Mouse (Mus musculus) CH12.LX (cell line): ENCODE results near the gene Vsig8.

Experiments used
- CTCF ChIP-seq, 2 experiments: IDR thresholded peaks in 1 of 2; conservative IDR thresholded peaks in 1 of 2; 2 replicates each; pipeline ENCODE4 v1.5.1; 2011 to 2012; ENCODE audit warnings: low read depth in 2 of 2, low read length in 2 of 2, improper control_type of control experiment in 1 of 2, inconsistent platforms in 1 of 2, mild to moderate bottlenecking in 1 of 2, moderate library complexity in 1 of 2
- EP300 ChIP-seq: IDR thresholded peaks from 2 replicates; pipeline ENCODE4 v1.6.1; 2011; ENCODE audit warnings: low read length, improper control_type of control experiment
- ETS1 ChIP-seq: conservative IDR thresholded peaks from 2 replicates; pipeline ENCODE4 v1.6.1; 2012; ENCODE audit warnings: low read depth, mild to moderate bottlenecking, inconsistent platforms, low read length, improper control_type of control experiment, moderate library complexity
- POLR2A ChIP-seq: IDR thresholded peaks from 2 replicates; pipeline ENCODE4 v1.6.1; 2011; ENCODE audit warnings: low read depth, mild to moderate bottlenecking, improper control_type of control experiment, low read length
- RAD21 ChIP-seq: IDR thresholded peaks from 2 replicates; pipeline ENCODE4 v1.6.1; 2011; ENCODE audit warnings: low read depth, mild to moderate bottlenecking, low read length, improper control_type of control experiment, moderate library complexity
- TCF12 ChIP-seq: IDR thresholded peaks from 2 replicates; pipeline ENCODE4 v1.6.1; 2014; ENCODE audit warnings: low read depth, mild to moderate bottlenecking, inconsistent platforms, low read length, improper control_type of control experiment
- UBTF ChIP-seq: IDR thresholded peaks from 2 replicates; pipeline ENCODE4 v1.6.1; 2012; ENCODE audit warnings: low read depth, mild to moderate bottlenecking, inconsistent platforms, low read length, improper control_type of control experiment, moderate library complexity

DNA sequence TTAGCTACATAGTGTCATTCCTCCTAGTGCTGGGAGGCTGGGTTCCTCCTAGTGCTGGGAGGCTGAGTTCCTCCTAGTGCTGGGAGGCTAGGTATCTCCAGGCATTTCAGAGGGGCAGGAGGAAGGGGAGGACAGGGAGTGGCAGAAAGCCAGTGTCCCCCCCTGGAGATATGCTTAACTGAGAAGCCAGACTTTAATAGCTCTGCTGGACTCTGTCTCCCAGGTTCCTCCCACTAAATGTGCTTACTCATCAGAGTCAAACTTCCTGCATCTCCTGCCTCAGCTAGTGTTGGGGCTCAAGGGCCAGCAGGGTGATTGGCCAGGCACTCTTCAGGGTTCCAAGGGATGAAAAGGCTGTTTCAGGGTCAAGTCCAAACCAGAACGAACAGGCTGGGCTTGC lies 40.3 kb upstream of the Vsig8 start:
- no peak for TF ChIP-seq EP300
- no peak for TF ChIP-seq RAD21
- TF ChIP-seq ETS1: no peak
- TF ChIP-seq POLR2A: no peak
- TF ChIP-seq UBTF: no peak
- TF ChIP-seq CTCF (conservative IDR thresholded peaks at IDR 0.05 in 1 of 2, IDR thresholded peaks at IDR 0.05 in 1 of 2; ENCODE audit: low read depth in 2 of 2, low read length in 2 of 2): no peak
- no peak for TF ChIP-seq TCF12
